Mouse (Mus musculus) testis, adult 2 months (tissue): Measurements from ENCODE around the gene Hes7.

ENCODE experiments used
- CTCF ChIP-seq: fragments of 200-500 bp; IDR thresholded peaks from 2 replicates; pipeline ENCODE4 v1.5.1; 2012; ENCODE audit warnings: low read depth, mild to moderate bottlenecking, inconsistent platforms, low read length, moderate library complexity; ENCODE audit not compliant: control insufficient read depth, insufficient read depth, insufficient replicate concordance
- POLR2A ChIP-seq: fragments of 200-500 bp; IDR thresholded peaks from 2 replicates; pipeline ENCODE4 v1.6.1; 2012; ENCODE audit warnings: low read depth, mild to moderate bottlenecking, inconsistent platforms, low read length, moderate library complexity; ENCODE audit not compliant: control insufficient read depth

GRCm38 (mm10) chr11:69123056-69123692 is 3.0 kb downstream of the Hes7 start:
- TF ChIP-seq CTCF (no peak), POLR2A (no peak)
